Mouse (Mus musculus) midbrain, postnatal 0 days (tissue): Measurements from ENCODE around the gene Mfsd4a. TPM values are rescaled to one million over a fixed set of nuclear protein-coding genes. Genes with fewer than 3 reads are reported as not detected.

Experiments
- ATAC-seq: fragments of 200-750 bp; cut with Nextera tagmentation; 2 replicates; pipeline ENCODE4 v1.8.0; 2017; ENCODE audit warnings: moderate number of reproducible peaks, mild to moderate bottlenecking, moderate TSS enrichment, moderate library complexity; ENCODE audit not compliant: low FRiP score
- DNase-seq: peaks from one replicate; pipeline ENCODE4 v3.0.0-alpha.2; 2015; ENCODE audit warnings: low spot score
- H3K27ac ChIP-seq: fragments of 300-500 bp; sonication (generic); 2 replicates; pipeline ENCODE4 v1.5.1; 2014; ENCODE audit warnings: low read depth, mild to moderate bottlenecking, low read length, mixed read lengths
- H3K27me3 ChIP-seq: fragments of 300-500 bp; sonication (generic); 2 replicates; pipeline ENCODE4 v1.6.1; 2014; ENCODE audit warnings: low read length, control low read depth, mixed read lengths; ENCODE audit not compliant: insufficient read depth
- H3K36me3 ChIP-seq: fragments of 300-500 bp; sonication (generic); 2 replicates; pipeline ENCODE4 v1.6.1; 2014; ENCODE audit warnings: low read length, control low read depth, mixed read lengths; ENCODE audit not compliant: insufficient read depth
- H3K4me1 ChIP-seq: fragments of 300-500 bp; sonication (generic); 2 replicates; pipeline ENCODE4 v1.6.1; 2014; ENCODE audit warnings: mild to moderate bottlenecking, control low read depth, antibody characterized with exemption, low read length, mixed read lengths; ENCODE audit not compliant: insufficient read depth
- H3K4me2 ChIP-seq: fragments of 300-500 bp; sonication (generic); 2 replicates; pipeline ENCODE4 v1.6.1; 2014; ENCODE audit warnings: low read depth, mild to moderate bottlenecking, low read length, mixed read lengths; ENCODE audit not compliant: poor library complexity, severe bottlenecking
- H3K4me3 ChIP-seq: fragments of 300-500 bp; sonication (generic); 2 replicates; pipeline ENCODE4 v1.5.1; 2014; ENCODE audit warnings: low read depth, mild to moderate bottlenecking, low read length, moderate library complexity
- H3K9ac ChIP-seq: fragments of 300-500 bp; sonication (generic); replicated peaks from 2 replicates; pipeline ENCODE4 v1.6.1; 2014; ENCODE audit warnings: mild to moderate bottlenecking, low read length, moderate library complexity, mixed read lengths; ENCODE audit not compliant: poor library complexity, severe bottlenecking
- H3K9me3 ChIP-seq: fragments of 300-500 bp; sonication (generic); 2 replicates; pipeline ENCODE4 v1.6.1; 2016; ENCODE audit warnings: low read length, control low read depth
- CTCF ChIP-seq: IDR thresholded peaks from 2 replicates; pipeline ENCODE4 v1.5.1; 2016; ENCODE audit warnings: antibody characterized with exemption, mild to moderate bottlenecking
- WGBS: fragments of 180-500 bp; shearing (Covaris S2); extraction: QIAGEN DNeasy Blood & Tissue Kit; methylation state at CpG from one replicate; pipeline ENCODE4 v1.1.7; 2014; 5-methylcytosine and 5-hydroxymethylcytosine counted together
- polyA plus RNA-seq: library from polyadenylated mRNA; unstranded; fragments of >200 nt; fragmentation: Nextera tagmentation; extraction: Ambion mirVana; gene quantifications from 2 replicates; pipeline ENCODE4 v1.2.1, GENCODE M21; 2015
- total RNA-seq: library from RNA; depleted of rRNA; stranded (reverse); fragments of >200 nt; gene quantifications from 2 replicates; pipeline ENCODE4 v1.2.3, GENCODE M21; 2014

The Mfsd4a gene
- total and polyA plus RNA-seq, 2 experiments from 2014 or later, result 9.0 to 9.2 TPM

- peak overlapping the region; percentile 69 for H3K4me3 ChIP-seq
- no peaks in the 10 kb centered on the region for H3K9me3 ChIP-seq
- DNase-seq (no peak), ATAC-seq (no peak)
- H3K27ac ChIP-seq, result no peak overlapping the region
- H3K4me1 ChIP-seq, result peaks cover 7% of the 10 kb centered on the region
- H3K9ac ChIP-seq, result 0 out of 2 replicates have a peak overlapping the region, but pooled peaks have one; percentile 83
- H3K36me3 ChIP-seq, result no peaks in the 10 kb centered on the region
- TF ChIP-seq CTCF, result no peak
- H3K4me2 ChIP-seq, result peak overlapping the region; percentile 71
- no peaks in the 10 kb centered on the region for H3K27me3 ChIP-seq
- 28% methylated on average over 8 of the region's 8 CpGs for WGBS
Measured at GRCm38 (mm10) chr1:132008881-132009644, 58.8 kb downstream of the Mfsd4a start.

GRCm38 (mm10) chr1:132007828-132008827, 59.7 kb downstream of the Mfsd4a start:
- H3K9me3 ChIP-seq, result no peaks in the 10 kb centered on the region
- no peaks in the 10 kb centered on the region for H3K36me3 ChIP-seq
- TF ChIP-seq CTCF, result no peak
- peak; percentile 75 for DNase-seq
- peaks cover 7% of the 10 kb centered on the region for H3K4me1 ChIP-seq
- peak; percentile 91 for ATAC-seq
- no peaks in the 10 kb centered on the region for H3K27me3 ChIP-seq
- H3K27ac ChIP-seq, result peak overlapping the region; percentile 97
- peak overlapping the region; percentile 83 for H3K9ac ChIP-seq
- H3K4me3 ChIP-seq, result peak overlapping the region; percentile 69
- H3K4me2 ChIP-seq, result peak overlapping the region; percentile 71
- under 1% methylated on average over 43 of the region's 72 CpGs for WGBS

- ATAC-seq (peak; percentile 91), DNase-seq (peak; percentile 91)
- Histone ChIP-seq H3K27me3 (no peaks in the 10 kb centered on the region), H3K4me3 (peak within 1 kb of the TSS; percentile 69), H3K36me3 (no peaks in the 10 kb centered on the region), H3K4me2 (peak within 1 kb of the TSS; percentile 71), H3K9me3 (no peaks in the 10 kb centered on the region), H3K4me1 (peaks cover 7% of the 10 kb centered on the region), H3K9ac (peak within 1 kb of the TSS; percentile 83), H3K27ac (peak within 1 kb of the TSS; percentile 97)
- peak; percentile 29 for TF ChIP-seq CTCF
- WGBS, result under 1% methylated on average over 56 of the region's 61 CpGs
Measured at GRCm38 (mm10) chr1:132007282-132007815, 60.5 kb downstream of the Mfsd4a start, which contains the start of gene Elk4. Gene Elk4 (plus strand): TSS chr1:132007607.

- ATAC-seq, result no peak
- H3K9ac ChIP-seq, result 0 out of 2 replicates have a peak overlapping the region, but pooled peaks have one; percentile 13
- no peak for DNase-seq
Measured at GRCm38 (mm10) chr1:132006721-132007120, 61.1 kb downstream of the Mfsd4a start.

GRCm38 (mm10) chr1:132006046-132006445, 61.8 kb downstream of the Mfsd4a start:
- H3K27ac ChIP-seq, result no peak overlapping the region
- peaks cover 7% of the 10 kb centered on the region for H3K4me1 ChIP-seq
- TF ChIP-seq CTCF, result no peak
- WGBS, result 84% methylated on average over 3 of the region's 3 CpGs
- H3K27me3 ChIP-seq, result no peaks in the 10 kb centered on the region
- H3K36me3 ChIP-seq, result no peaks in the 10 kb centered on the region
- H3K9ac ChIP-seq, result no peak overlapping the region
- ATAC-seq (no peak), DNase-seq (no peak)
- H3K9me3 ChIP-seq, result no peaks in the 10 kb centered on the region
- H3K4me2 ChIP-seq, result no peak overlapping the region
- H3K4me3 ChIP-seq, result no peak overlapping the region

More at GRCm38 (mm10) chr1:132006721-132007120, 61.1 kb downstream of the Mfsd4a start:
- WGBS, result 32% methylated on average over 5 of the region's 5 CpGs
- peak overlapping the region; percentile 97 for H3K27ac ChIP-seq
- H3K4me1 ChIP-seq, result peaks cover 7% of the 10 kb centered on the region
- H3K36me3 ChIP-seq, result no peaks in the 10 kb centered on the region
- H3K4me2 ChIP-seq, result peak overlapping the region; percentile 71
- no peaks in the 10 kb centered on the region for H3K9me3 ChIP-seq
- H3K27me3 ChIP-seq, result no peaks in the 10 kb centered on the region
- no peak; the same call in 1 of the 2 replicates for TF ChIP-seq CTCF
- H3K4me3 ChIP-seq, result peak overlapping the region; percentile 69
